9 mouse cellular contexts compared by ENCODE assay signal in the genomic region with DNA sequence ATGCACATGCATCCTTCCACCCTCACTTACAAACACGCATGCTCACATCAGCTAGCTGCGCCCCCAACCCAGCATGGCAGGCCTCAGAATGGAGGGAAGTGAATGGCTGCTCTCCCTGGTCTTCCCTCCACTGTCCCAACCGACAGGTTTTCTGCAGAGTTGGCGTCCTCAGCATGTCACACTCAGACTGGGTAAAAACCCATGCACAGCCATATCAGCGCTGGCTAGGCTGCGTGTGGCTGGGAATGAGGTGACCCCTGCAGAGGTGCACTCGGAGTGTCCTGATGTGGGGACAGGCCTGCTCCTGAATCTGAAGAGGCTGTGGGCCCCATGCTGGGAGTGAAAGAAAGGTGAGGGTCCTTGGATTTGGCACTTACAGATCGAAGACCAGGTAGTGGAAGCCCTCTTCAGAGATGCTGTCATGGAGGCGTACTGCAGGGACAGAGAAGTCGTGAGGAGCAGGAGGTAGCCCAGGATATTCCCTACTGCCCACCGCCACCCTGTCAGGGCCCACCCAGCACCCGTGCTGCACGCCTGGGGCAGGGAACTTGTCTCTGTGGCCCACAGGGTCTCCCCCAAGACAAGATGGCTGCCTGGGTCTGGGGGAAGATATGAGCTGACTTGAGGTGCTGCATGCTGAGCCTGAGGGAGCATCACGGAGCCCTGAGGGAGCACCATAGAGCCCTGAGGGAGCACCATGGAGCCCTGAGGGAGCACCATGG. TPM values are rescaled to one million over a fixed set of nuclear protein-coding genes. Genes with fewer than 3 reads are reported as not detected.
DNase-seq lines count a peak whose midpoint lies in the region; ATAC-seq and TF ChIP-seq lines count a peak whose summit lies in the region.
"Had no signal": no experiment of that assay in that cellular context is flagged by ENCODE, and none has a peak within 500 bp of the region (broad histone marks: within the 10 kb centered on the region; RNA-seq: fewer than 3 reads in every experiment).

No protein-coding gene starts in this region.

- H3K9me3 ChIP-seq in forebrain, embryonic 11.5 days (ENCODE audit: control insufficient read depth, low read length) = no peaks in the 10 kb centered on the region
- H3K9me3 ChIP-seq in hindbrain, embryonic 15.5 days = no peaks in the 10 kb centered on the region
- H3K9me3 ChIP-seq in neural tube, embryonic 14.5 days (ENCODE audit: control insufficient read depth, low read length) = no peaks in the 10 kb centered on the region
- H3K9me3 ChIP-seq: G1E had no signal

- no peak for ATAC-seq in forebrain, embryonic 11.5 days (replicated peaks; ENCODE audit: low FRiP score)
- 0 out of 2 replicates have a peak, but pooled peaks have one; percentile 1 for ATAC-seq in hindbrain, embryonic 15.5 days (ENCODE audit: low FRiP score, low read depth)
- ATAC-seq in neural tube, embryonic 14.5 days (ENCODE audit: low read depth) = no peak
- no peak for ATAC-seq in CD4-positive, CD25-positive, alpha-beta regulatory T cell, adult 4 months

- WGBS in forebrain, embryonic 11.5 days = 76% methylated on average over 14 of the region's 14 CpGs
- 83% methylated on average over 14 of the region's 14 CpGs for WGBS in hindbrain, embryonic 15.5 days
- 81% methylated on average over 14 of the region's 14 CpGs for WGBS in neural tube, embryonic 14.5 days

- H3K27ac ChIP-seq in left cerebral cortex, adult 2 months = peak overlapping the region; percentile 90
- no peak overlapping the region for H3K27ac ChIP-seq in forebrain, embryonic 11.5 days (ENCODE audit: low read depth, low read length)
- peak overlapping the region; percentile 67 for H3K27ac ChIP-seq in hindbrain, embryonic 15.5 days (replicated peaks)
- H3K27ac ChIP-seq in neural tube, embryonic 14.5 days (ENCODE audit: low read depth, low read length) = peak overlapping the region; percentile 28; the same call in 1 of the 2 replicates

- H3K36me3 ChIP-seq in forebrain, embryonic 11.5 days (ENCODE audit: control insufficient read depth, insufficient read depth, low read length) = no peaks in the 10 kb centered on the region
- no peaks in the 10 kb centered on the region; the same call in 1 of the 2 replicates for H3K36me3 ChIP-seq in hindbrain, embryonic 15.5 days
- H3K36me3 ChIP-seq in neural tube, embryonic 14.5 days (ENCODE audit: control insufficient read depth, insufficient read depth, low read length) = no peaks in the 10 kb centered on the region
- H3K36me3 ChIP-seq: G1E had no signal

- H3K4me1 ChIP-seq in forebrain, embryonic 11.5 days (replicated peaks; ENCODE audit: control insufficient read depth, insufficient read depth, low read length) = peaks cover 7% of the 10 kb centered on the region
- H3K4me1 ChIP-seq in hindbrain, embryonic 15.5 days (replicated peaks) = peaks cover 23% of the 10 kb centered on the region
- H3K4me1 ChIP-seq in neural tube, embryonic 14.5 days (ENCODE audit: control insufficient read depth, insufficient read depth, low read length) = peaks cover 5% of the 10 kb centered on the region; the same call in 1 of the 2 replicates

- intact Hi-C loops in left cerebral cortex, adult 2 months (cut with DNase I) = loop anchor here (1.0 to 2.0 kb wide), 3 partner anchors 14 to 118 kb away; no protein-coding TSS in a partner anchor
- intact Hi-C loops in left cerebral cortex, postnatal 10 days (cut with DNase I) = no loop called here

- 0 out of 2 replicates have a peak overlapping the region, but pooled peaks have one; percentile 12 for H3K9ac ChIP-seq in forebrain, embryonic 11.5 days (ENCODE audit: low read length)
- no peak overlapping the region for H3K9ac ChIP-seq in hindbrain, embryonic 15.5 days
- 0 out of 2 replicates have a peak overlapping the region, but pooled peaks have one; percentile 11 for H3K9ac ChIP-seq in neural tube, embryonic 14.5 days (replicated peaks; ENCODE audit: low read depth, low read length)

- TF ChIP-seq CTCF in left cerebral cortex, adult 2 months (IDR thresholded peaks at IDR 0.05) = no peak

- no peak overlapping the region for H3K4me3 ChIP-seq in left cerebral cortex, adult 2 months
- H3K4me3 ChIP-seq in forebrain, embryonic 11.5 days (ENCODE audit: low read depth, low read length) = no peak overlapping the region
- no peak overlapping the region for H3K4me3 ChIP-seq in hindbrain, embryonic 15.5 days
- H3K4me3 ChIP-seq in neural tube, embryonic 14.5 days (ENCODE audit: low read depth, low read length) = no peak overlapping the region

- no peak overlapping the region for H3K4me2 ChIP-seq in forebrain, embryonic 11.5 days (ENCODE audit: low read depth, low read length, severe bottlenecking)
- no peak overlapping the region for H3K4me2 ChIP-seq in hindbrain, embryonic 15.5 days
- H3K4me2 ChIP-seq in neural tube, embryonic 14.5 days (ENCODE audit: low read depth, low read length) = no peak overlapping the region

- peaks cover 4% of the 10 kb centered on the region for H3K27me3 ChIP-seq in forebrain, embryonic 11.5 days (ENCODE audit: control insufficient read depth, insufficient read depth, low read length)
- no peaks in the 10 kb centered on the region for H3K27me3 ChIP-seq in hindbrain, embryonic 15.5 days
- no peaks in the 10 kb centered on the region for H3K27me3 ChIP-seq in neural tube, embryonic 14.5 days (ENCODE audit: control insufficient read depth, insufficient read depth, low read length)

- DNase-seq in left cerebral cortex, adult 2 months (ENCODE audit: extremely low spot score in 1 of 2, low spot score in 2 of 2) = no peak
- DNase-seq in left cerebral cortex, postnatal 10 days (ENCODE audit: extremely low spot score in 1 of 2, low spot score in 2 of 2) = no peak
- DNase-seq in forebrain, embryonic 11.5 days (ENCODE audit: low spot score) = no peak
- no peak for DNase-seq in urinary bladder, adult 18-20 months (ENCODE audit: low spot score in 2 of 2)
- no peak for DNase-seq in ovary, adult 18-20 months (ENCODE audit: low spot score)

RNA-seq across cellular contexts. Expression of gene Ykt6, which starts 45.6 kb away (rescaled TPM):
- 10 to 100 TPM; 75.8 to 79.8 TPM for total RNA-seq in left cerebral cortex, adult 2 months (2021)
- total RNA-seq in left cerebral cortex, postnatal 10 days (2021) = 100 to 1,000 TPM; 130 to 133 TPM
- 25.5 and 27.2 TPM in 2 replicates for polyA plus RNA-seq in forebrain, embryonic 11.5 days (2014; fragmentation: Nextera tagmentation; extraction: Ambion mirVana)
- polyA plus RNA-seq in hindbrain, embryonic 15.5 days (2015; fragmentation: Nextera tagmentation; extraction: Ambion mirVana) = 89.5 and 93.7 TPM in 2 replicates
- 39.1 and 40.9 TPM in 2 replicates for polyA plus RNA-seq in neural tube, embryonic 14.5 days (2014; fragmentation: Nextera tagmentation; extraction: Ambion mirVana)
- polyA plus RNA-seq in CD4-positive, CD25-positive, alpha-beta regulatory T cell, adult 4 months (2017; shearing (Covaris generic)) = 10 to 100 TPM; 28.1 to 31.5 TPM

RNA-seq across cellular contexts. Expression of gene Gck, which starts 51.2 kb away (rescaled TPM):
- 1 to 10 TPM; 1.7 to 2.4 TPM for total RNA-seq in left cerebral cortex, adult 2 months (2021)
- 1 to 10 TPM; 1.1 to 1.4 TPM for total RNA-seq in left cerebral cortex, postnatal 10 days (2021)
- 1.8 and 4.5 TPM in 2 replicates for polyA plus RNA-seq in forebrain, embryonic 11.5 days (2014; fragmentation: Nextera tagmentation; extraction: Ambion mirVana)
- polyA plus RNA-seq in hindbrain, embryonic 15.5 days (2015; fragmentation: Nextera tagmentation; extraction: Ambion mirVana) = 5.7 and 5.8 TPM in 2 replicates
- polyA plus RNA-seq in neural tube, embryonic 14.5 days (2014; fragmentation: Nextera tagmentation; extraction: Ambion mirVana) = 1.7 and 3.5 TPM in 2 replicates
- polyA plus RNA-seq in CD4-positive, CD25-positive, alpha-beta regulatory T cell, adult 4 months (2017; shearing (Covaris generic)) = not detected
- polyA plus RNA-seq: G1E had no signal
